Mouse (Mus musculus): ENCODE measurements around the gene Slc9a8.
"Not testable (repeated sequence)": the region's sequence is repeated elsewhere in the genome, so short reads cannot be mapped to it uniquely, and the experiment has no call there.

The Slc9a8 gene

DNA sequence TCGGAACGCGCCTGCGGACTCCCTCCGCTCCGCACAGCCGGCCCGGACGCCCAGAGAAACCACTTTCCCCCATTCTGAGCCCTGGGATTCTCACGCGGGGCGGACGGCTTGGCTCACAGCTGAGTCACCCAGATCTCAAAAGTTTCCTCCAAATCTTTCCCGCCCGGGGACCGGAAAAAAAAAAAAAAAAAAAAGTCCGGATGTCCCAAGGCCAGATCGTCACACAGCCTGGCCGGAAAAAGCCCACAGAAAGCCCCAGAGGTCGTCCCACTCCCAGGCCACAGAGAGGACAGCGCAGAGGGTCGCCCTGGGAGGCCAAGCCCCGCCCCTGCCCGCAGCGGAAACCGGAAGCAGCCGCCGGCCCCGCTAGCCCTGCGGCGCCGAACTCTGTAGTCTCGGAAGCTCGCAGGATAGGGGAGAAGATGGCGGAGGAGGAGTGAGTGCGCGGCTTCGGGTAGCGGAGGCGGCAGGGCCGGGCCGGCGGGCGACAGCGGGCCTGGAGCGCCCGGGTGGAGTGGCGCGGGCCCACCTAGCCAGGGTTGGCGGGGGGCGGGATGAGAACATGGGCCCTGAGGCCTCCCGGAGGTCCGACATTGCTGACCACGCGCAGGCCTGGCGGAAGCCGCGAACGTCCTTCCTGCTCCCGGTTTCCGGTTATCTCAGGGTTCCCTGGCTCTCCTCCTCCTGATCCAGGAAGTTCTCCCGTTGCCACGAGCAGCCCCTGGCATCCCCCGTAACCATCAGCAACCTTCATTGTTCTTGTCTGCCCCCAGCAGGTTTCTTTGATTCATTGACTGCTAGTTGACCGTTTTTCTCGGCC is at the start of gene Slc9a8:
Gene Slc9a8, plus strand, starts transcription at position 383 of the 820 bp plus-strand sequence.
- peak; percentile 86 for DNase-seq (ENCODE audit: low spot score)

DNA sequence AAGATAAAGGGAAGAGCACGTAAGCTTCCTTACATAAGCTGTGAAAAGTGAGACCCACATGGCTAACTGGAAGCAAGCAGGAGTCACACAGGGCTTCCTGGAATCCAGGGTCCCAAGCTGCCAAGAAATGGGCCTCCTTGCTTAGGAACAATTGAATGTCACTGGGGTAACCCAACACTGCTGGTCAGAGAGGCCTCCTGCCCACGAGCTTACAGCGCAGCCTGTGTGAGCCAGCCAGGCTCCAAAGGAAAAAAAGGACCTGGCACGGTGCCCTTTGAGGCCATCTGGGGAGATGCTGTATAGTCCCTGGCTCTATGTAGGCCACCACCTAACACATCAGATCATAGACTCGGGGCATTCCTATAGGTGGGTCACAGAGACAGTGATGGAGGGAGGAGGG is 48.2 kb upstream of the Slc9a8 start:
- DNase-seq (ENCODE audit: low spot score) = no peak

DNA sequence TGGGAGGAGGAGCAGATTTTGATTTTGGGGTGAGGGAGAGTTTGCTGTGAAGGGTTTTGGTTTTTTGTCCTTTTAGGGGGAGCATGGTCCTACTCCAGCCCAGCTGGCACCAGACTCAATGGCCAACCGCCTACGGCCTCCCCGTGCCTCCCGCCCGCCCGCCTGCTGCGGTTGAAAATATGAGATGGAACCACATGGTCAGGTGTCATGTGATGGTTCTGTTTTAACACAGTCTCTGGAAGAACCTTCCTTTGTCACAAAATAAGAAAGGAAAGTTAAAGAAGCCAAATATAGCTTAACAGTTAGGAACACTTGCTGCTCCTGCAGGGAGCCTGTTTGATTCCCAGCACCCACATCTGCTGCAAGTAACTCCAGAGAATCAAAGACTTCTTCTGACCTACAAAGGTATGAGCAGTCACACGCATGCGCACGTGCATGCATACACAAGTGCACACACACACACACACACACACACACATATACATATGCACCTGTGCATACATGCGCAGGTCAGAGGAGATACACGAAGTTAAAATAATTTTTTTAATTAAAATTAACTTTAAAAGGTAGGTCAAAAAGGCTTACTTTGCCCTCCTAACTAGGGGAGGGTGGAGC is 47.2 kb upstream of the Slc9a8 start:
- DNase-seq (ENCODE audit: low spot score) = no peak

DNA sequence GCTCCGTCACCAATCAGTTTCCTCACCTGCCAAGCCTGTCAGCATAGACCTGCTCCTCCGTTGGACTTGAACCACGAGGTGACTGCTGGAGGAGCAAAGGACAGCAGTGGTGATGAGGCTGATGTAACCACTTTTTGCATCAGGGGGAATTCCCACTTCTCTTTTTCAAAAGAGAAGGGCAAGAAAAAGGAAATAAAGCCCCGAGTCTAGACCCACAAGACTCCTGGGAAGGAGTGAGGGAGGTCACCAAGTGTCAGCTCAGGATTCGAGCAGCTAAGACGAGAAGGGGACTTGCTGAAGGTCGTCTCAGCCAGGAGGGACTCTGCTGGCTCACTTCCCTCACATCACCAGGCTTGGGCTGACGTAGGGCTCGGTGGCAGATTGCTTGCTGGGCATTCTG is 46.4 kb upstream of the Slc9a8 start:
- no peak for DNase-seq (ENCODE audit: low spot score)

DNA sequence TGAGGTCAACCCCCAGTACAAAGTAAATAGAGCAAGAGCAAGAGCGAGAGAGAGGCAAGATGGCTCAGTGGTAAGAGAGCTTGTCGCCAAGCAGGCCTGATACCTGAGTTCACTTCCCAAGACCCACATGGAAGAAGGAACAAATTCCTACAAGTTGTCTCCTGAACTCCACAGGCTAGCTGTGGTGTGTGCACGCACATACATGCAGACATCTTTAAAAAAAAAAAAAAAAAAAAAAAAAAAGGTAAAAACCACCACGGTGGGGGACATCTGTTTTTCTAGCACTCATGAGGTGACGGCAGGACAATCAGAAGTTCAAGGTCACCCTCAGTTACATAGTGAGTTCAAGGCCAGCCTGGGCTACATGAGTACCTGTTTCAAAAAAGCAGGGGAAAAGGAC is 45.8 kb upstream of the Slc9a8 start:
- DNase-seq (ENCODE audit: low spot score) = no peak

DNA sequence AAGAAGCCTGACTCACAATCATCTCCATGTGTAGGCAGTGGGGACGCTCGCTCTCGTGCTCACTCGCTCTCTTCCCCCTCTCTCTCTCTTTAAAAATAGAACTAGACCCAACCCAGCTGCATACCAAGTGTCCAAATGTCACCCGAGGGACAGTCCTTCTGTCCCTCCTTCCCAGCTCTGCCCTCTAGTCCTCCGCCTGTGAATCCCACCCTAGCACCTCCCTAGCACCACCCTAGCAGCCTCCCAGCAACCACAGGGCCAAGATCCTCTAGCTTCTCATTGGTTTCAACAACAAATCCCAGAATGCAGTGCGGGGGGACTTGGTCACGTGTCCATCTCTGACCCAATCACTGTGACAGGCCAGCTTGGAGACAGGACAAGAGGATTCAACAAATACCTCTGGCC is 45.4 kb upstream of the Slc9a8 start:
- DNase-seq (ENCODE audit: low spot score) = no peak

DNA sequence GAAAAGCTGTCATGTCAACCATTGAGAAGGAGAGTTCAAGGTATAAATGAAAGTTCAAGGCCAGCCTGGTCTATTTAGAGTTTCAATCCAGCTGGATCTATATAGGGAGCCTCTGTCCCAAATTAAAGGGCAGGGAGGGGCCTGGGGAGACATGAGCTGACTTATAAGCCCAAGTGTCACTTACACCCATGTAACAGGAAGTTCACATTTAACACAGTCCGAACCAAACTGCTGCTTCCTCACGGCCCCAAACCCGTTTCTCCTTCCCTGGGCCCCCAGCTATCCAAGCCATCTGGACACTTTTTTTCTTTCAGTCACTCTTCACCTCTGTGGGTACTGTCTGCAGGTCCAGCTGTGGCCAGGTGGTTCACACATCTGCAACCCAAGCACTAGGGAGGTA is 43.8 kb upstream of the Slc9a8 start:
- DNase-seq (ENCODE audit: low spot score) = no peak

DNA sequence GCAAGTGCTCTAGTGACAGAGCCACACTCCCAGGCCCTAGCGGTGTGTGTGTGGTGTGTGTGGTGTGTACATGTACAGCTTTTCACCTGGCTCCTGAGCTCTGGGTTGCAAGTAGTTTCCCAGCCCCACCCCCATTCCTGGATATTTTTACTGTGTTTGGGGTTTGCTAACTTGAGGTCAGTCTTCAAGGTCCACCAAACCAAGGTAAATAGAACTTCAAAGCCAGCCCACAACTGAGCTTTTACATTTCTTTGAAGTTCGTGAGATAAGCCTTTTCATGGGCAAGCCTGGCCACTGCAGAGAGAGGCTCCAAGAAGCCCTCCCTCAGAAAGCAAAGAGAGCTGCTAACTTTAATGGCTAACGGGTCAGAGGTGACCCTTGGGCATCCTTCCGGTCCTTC is 42.5 kb upstream of the Slc9a8 start:
- no peak for DNase-seq (ENCODE audit: low spot score)

DNA sequence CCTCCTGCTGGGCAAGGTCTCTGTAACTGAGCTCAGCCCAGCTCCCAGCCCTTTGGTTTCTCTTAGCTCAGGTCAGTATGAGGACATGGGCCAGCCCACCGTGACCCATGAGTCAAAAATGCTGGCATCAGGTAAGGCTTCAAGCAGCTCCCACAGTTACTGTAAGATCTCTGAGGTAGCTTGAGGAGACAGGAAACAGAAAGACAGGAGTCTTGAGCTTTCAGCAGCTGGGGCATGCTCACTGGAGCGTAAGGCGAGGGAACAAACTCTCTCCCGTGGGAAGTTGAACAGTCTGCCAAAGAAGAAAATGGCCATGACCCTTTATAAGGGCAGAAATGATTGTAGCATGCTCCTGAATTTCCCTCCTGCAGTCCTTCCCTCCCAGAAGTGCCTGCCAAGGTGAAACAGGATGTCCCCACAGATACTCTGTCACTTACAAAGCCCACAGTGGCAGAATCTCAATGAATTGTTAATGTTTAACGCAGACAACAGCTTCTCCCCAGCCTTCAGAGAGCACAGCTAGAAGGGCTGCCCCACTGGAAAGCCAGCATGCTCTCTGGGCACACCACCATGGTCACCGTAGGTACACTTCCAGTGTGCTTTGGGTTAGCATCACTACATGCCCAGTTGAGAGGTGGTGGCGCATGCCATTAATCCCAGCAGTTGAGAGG is 40.8 kb upstream of the Slc9a8 start:
- DNase-seq (ENCODE audit: low spot score) = no peak

DNA sequence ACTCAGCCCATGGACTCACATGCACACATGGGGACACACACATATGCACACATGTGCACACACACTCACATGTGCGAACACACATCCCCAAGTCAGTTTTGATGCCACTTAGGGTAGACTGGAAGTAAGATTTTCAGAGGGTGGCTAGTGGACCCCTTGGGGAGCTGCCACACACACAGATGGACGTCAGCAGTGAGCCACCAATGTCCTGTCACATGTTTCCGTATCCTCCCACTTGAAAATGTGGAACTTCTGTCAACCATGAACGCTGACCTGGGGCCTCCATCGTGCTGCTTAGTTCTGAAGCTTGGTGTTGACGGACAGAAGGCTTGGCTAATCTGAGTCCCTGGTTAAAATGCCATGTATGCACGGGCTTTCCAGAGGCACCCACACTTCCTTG is 39.9 kb upstream of the Slc9a8 start:
- no peak for DNase-seq (ENCODE audit: low spot score)

DNA sequence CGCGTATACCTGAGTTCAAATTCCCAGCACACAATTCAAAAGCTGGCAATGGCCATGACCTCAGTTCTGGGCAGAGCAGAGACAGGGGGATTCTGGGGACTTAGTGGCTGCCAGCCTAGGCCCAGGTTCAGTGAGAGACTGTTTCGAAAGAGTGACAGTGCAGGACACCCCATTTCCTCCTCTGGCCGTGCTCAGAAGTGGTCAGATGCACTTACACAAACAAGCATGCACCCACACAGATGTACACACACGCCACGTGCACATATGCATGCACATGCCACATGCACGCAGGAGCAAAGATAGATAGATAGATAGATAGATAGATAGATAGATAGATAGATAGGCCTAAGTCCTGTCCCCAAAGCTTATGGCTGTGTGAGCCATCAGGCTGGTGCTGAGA is 39.1 kb upstream of the Slc9a8 start:
- no peak for DNase-seq (ENCODE audit: low spot score)

DNA sequence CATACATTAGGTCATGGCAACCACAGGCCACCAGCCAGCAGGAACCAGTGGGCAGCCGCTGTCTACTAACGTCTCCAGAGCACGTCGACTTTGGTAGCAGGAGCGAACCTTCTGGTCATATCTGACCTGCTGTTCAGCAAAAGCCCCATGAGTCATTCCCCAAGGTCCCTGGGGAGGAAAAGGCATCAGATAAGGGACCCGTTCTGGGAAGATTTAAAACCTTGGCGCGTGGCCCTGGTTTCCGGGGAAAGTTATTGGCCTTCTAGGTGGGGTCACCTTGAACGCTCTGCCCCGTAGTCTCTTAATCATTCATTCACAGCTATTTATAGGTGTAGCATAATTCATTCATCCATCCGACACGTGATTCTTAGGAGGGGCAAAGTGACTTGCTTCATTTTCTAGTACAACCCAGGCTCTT is 37.8 kb upstream of the Slc9a8 start:
- no peak for DNase-seq (ENCODE audit: low spot score)

DNA sequence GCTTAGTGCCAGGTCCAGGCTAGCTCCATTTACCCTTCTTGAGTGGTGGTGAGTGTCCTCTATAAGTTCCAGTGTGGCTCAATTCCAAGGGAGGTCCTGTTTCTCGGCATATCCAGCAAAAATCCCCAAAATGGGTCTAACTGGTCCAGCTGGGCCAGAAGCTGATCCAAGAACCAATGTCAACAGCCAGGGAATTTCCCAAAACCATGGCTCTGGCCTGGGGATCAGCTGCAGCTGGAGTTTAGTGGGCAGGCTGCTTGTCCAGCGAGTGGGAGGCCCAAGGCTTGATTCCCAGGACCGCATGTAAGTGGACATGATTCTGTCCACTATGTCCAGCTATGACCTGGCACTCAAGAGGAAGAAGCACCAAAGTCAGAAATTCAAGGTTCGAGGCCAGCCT is 35.1 kb upstream of the Slc9a8 start:
- DNase-seq (ENCODE audit: low spot score) = no peak

DNA sequence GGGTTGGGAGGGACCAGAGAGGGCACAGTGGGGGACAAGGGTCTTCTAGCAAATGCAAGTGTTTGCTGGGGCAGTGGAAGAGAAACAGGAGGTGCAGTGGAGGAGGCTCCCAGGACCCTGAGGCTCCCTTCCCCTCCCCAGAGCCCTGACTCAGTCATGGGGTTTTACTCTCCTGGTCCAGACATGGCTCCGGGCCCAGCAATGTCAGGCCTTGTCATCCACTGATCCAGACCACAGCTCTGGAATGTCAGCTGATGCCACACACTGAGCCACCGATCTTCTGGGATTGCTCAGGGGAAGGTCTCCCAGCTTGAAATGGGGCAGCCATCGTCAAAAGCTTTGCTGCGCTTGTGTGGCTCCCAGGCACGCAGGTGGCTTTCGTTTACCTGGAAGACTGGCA is 34.5 kb upstream of the Slc9a8 start:
- no peak for DNase-seq (ENCODE audit: low spot score)

DNA sequence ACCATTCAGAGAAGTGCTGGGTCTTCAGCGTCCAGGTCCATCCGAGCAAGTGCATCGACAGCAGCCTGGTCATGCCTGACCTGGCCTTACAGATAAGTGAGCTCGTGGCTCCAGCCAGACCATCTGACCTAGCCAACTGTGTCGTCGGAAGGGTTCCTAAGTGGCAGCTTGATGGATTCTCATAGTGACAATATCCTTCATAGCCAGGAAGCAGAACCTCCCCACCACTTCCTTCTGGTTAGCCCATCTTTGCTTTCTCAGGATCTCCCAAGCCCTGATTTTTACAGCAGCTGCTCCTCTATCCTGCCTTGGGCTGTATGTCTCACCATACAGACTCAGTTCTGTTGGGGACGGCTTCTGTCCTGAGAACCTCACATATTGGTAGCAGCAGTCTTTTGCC is 27.1 kb upstream of the Slc9a8 start:
- no peak for DNase-seq (ENCODE audit: low spot score)

DNA sequence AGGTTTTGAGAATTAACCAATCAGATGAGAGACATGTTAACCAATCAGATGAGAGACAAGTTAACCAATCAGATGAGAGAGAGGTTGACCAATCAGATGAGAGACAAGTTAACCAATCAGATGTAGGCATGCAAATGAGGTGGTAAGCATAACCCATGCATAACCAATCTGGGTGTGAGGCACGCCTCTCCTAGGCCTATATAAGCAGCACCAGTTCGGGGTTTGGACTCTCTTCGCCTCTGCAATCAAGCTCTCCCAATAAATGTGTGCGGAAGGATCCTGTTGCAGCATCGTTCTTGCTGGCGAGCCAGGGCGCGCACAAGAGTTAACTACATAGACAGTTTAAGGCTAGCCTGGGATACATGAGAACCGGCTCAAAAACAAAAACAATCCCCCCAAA is 25.1 kb upstream of the Slc9a8 start:
- not testable (repeated sequence) for DNase-seq (ENCODE audit: low spot score)

DNA sequence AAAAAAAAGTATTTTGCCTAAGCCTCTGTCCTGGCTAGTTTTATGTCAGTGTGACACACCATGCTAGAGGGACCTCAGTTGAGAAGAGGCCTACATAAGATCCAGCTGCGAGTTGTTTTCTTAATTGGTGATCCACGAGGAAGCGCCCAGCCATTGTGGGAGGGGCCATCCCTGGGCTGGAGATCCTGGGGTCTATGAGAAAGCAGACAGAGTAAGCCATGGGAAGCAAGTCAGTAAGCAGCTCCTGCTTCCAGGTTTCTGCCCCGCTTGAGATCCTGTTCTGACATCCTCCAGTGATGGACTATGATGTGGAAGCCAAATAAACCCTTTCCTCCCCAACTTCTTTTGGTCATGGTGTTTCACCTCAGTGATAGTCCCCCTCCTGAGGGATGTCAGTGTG is 22.5 kb upstream of the Slc9a8 start:
- no peak for DNase-seq (ENCODE audit: low spot score)

DNA sequence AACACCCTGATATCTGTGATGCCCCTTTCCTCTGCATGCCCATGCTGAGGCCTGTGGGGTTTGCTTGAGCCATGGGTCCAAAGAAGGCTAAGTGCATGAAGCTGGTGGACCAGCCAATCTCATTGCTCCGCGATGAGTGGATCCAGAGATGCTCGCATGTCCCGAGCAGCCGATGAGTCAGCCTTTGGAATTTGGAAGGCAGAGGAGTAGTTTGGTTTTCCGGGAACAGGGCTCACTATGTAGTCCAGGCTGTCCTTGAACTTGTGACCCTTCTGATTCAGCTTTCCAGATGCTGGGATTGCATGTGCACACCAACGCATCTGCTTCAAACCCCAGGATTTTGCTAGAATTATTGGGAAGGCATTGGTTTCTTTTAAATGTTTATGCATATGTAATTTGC is 21.9 kb upstream of the Slc9a8 start:
- DNase-seq (ENCODE audit: low spot score) = no peak

DNA sequence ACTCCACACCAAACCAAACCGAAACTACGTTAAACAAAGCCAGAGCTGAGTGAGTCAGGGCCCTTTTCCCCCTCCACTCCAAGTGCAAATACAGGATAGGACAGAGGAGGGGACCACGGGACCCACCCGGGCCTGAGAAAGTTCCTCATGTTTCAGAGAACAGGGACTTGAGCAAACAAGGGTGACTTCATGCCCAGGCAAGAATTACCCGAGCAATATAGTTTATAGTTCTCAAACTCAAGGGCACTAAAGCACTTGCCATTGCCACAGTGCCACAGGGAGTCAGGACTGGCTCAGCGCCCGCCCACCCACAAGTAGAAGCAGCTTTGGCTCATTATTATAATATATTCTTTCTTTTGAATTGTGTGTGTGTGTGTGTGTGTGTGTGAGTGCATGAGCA is 18.4 kb upstream of the Slc9a8 start:
- no peak for DNase-seq (ENCODE audit: low spot score)

DNA sequence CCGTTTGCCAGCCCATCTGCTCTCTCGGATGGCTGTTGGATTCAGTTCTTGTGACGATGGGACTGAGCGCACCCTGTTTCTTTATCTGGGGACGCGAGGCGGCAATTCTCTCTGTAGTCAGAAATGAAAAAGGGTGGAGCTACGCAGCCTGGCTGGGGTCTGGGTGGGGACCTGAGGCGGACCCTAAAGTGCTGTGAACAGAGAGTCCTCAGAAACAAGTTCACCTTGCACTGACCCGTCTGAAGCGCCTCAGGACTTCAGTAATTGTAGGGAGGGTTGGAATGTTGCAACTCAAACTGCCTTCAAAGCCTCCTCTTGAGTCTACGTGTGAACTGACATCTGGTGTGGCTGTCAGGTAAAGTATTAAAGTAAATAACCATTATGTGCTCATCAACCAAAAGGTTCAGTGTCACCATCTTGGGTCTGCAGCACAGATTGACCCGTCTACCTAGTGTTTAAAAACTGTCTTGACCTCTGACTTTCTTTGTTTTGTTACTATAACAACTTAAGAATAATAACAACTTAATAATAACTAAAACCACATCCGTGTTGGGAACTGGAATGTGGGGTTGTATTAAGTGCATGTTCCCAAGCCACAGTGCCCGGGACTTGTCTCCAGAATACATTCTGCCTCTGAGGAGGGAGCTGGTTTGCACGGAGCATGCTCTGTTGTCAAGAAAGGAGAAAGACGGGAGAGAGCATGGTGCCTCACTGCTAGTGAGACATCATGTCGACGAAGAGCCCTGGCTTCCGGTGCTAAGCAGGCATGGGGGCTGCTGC is 16.2 kb upstream of the Slc9a8 start:
- no peak for DNase-seq (ENCODE audit: low spot score)

DNA sequence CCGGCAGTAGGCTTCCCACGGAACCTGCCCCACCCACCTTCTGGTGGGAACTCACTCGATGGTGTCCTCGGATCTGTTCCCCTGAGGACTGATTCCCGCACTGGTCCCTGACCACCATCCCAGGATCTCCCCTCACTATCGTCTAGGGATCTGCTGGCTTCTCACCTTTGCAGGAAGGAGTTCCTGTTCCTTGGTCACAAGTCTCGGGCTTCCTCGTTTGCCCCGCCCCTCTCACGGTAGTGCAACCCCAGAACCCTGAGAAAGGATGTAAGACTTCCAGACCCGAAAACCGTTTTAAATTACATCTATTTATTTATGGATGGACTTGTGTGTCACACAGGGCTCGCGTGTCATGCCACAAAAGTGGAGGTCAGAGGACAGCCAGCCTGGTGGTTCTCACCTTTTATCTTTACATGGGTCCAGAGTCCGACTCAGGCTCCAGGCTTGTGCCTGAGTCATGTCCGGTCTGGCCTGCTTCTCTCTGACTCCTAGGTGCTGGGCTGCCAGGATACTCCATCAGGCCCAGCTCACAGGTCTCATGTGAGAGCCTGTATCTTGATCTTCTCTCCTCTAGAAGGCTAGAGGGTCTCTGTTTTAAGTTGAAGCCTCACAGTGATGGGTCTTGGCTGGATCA is 14.1 kb upstream of the Slc9a8 start:
- DNase-seq (ENCODE audit: low spot score) = no peak

DNA sequence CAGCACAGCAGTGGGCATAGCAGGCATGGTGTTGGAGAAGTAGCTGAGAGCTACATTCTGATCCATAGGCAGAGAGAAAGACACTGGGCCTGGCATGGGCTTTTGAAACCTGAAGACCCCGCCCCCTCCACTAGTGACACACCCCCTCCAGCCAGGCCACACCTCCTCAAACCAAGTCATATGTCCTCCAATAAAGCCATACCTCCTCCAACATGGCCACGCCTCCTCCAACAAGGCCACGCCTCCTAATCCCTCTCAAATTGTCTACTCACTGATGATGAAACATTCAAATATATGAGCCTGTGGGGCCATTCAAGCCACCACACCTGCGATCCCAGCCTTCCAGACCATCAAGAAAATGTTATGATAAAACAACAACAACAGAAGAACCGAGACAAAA is 7.1 kb upstream of the Slc9a8 start:
- no peak for DNase-seq (ENCODE audit: low spot score)

All from urinary bladder, postnatal 10 days (tissue).